Mouse (Mus musculus) gastrocnemius, postnatal 36 days (tissue): ENCODE data around the gene Hist1h2ac. TPM values are rescaled to one million over a fixed set of nuclear protein-coding genes. Genes with fewer than 3 reads are reported as not detected.
"Not testable (repeated sequence)": the region's sequence is repeated elsewhere in the genome, so short reads cannot be mapped to it uniquely, and the experiment has no call there.

Source experiments
- DNase-seq, 2 experiments: peaks; one replicate each; pipeline ENCODE4 v3.0.0; 2022
- intact Hi-C: fragments of 180-260 bp; cut with DNase I; formaldehyde crosslinking; loops from one replicate; pipeline ENCODE4 v1.15.1; 2025
- microRNA-seq, 2 experiments: library from miRNA; unstranded; fragments of <30 nt; microRNA quantifications; one replicate each; pipeline ENCODE4 v1.2.0; 2021
- total RNA-seq, 2 experiments: library from RNA; stranded (reverse); gene quantifications; 2 replicates each; pipeline ENCODE4 v1.2.3; 2021

Hist1h2ac gene
- total RNA-seq, 2 experiments from 2014 or later, result 1.3 to 1.4 TPM

DNA sequence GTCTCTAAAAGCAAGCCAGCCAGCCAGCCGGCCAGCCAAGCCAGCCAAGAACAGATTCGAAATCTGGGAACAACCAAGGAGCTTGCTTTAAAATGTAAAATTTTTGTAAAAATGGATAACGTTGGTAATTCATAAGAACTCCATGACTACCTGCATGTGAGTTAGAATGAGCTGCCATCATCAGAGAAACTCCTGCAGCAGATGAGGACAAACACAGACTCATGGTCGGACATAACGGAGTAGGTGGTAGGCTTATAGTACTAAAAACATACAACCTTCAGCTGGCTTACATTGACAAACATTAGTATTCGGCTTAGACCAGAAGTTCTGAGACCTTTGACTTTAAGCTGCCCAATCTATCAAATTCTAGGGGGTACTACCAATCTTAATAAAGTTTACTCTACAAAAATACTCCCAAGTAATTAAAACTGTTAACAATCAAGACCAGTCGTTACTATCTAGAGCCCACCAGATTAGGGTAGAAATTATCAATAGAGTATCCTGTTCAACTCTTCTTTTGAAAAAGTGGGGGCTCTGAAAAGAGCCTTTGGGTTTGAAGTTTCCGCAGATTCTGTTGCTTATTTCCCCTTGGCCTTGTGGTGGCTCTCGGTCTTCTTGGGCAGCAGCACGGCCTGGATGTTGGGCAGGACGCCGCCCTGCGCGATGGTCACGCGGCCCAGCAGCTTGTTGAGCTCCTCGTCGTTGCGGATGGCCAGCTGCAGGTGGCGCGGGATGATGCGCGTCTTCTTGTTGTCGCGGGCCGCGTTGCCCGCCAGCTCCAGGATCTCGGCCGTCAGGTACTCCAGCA is 597 bp downstream of the Hist1h2ac start:
- intact Hi-C loops, result loop anchor here (5.0 to 10.0 kb wide), 3 partner anchors 56 to 1948 kb away; partner anchors contain the start of genes Abt1 and Hist1h4j
- not testable (repeated sequence) for DNase-seq

DNA sequence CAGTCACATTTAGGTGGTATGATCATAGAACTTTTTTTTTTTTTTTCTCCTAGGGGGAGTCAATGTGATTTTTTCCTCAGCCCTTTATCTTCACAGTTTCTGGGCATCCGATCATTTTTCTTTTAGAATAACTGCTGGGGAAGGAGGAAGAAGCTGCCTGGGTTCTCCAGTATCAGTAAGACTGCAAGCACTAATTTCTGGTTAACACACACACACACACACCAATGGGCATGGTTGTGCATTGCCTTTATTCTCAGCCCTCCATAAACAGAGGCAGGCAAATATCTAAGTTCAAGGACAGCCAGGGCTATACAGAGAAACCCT is 1.2 kb downstream of the Hist1h2ac start:
- intact Hi-C loops, result loop anchor here (5.0 to 10.0 kb wide), 3 partner anchors 55 to 1948 kb away; partner anchors contain the start of genes Abt1 and Hist1h4j
- DNase-seq, result no peak

DNA sequence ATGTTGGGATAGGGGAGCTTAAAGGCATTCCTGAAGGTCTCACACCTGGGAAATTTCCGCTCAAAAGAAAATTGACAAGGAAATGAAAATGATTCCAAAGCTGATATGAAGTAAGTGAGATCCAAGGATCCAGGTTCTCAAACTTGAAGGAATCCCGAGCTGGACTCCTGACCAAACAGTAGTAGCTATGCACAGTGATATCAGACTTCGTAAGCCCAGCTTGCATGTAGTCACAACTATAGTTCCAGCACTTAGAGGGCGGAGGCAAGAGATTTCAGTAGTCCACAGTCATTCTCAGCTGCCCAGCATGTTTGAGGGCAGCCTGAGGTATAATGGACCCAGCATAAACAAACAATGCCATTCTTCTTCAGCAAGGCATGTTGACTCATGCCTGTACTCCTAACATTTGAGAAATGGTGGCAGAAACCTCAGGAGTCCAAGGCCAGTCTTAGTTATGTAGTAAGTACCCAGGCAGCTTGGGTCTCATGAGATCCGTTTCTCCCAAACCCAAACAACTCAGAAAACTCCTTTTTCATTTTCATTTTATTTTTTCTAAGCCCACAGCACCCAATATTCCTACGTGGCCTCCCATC is 1.7 kb downstream of the Hist1h2ac start:
- DNase-seq, result no peak
- intact Hi-C loops, result loop anchor here (5.0 to 10.0 kb wide), 3 partner anchors 55 to 1947 kb away; partner anchors contain the start of genes Abt1 and Hist1h4j

DNA sequence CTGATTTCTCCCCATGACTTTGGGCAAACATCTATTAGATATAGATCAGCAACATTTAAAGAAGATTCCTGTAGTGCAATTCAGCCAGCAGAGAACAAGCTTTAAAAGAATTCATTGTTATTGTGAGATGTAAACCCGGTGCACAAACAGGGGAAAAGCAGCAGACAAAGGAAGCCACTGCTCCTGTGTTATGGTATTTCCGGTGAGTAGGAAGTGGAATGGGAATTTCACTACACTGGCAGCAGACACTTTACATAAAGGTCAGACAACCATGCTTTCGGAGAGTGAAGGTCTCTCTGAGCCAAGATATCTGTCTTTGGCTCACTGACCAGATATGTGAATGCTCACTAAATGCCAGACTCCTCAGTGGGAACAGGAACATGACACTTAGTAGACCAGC is 21.2 kb downstream of the Hist1h2ac start:
- DNase-seq, result no peak
- intact Hi-C loops, result no loop called here

DNA sequence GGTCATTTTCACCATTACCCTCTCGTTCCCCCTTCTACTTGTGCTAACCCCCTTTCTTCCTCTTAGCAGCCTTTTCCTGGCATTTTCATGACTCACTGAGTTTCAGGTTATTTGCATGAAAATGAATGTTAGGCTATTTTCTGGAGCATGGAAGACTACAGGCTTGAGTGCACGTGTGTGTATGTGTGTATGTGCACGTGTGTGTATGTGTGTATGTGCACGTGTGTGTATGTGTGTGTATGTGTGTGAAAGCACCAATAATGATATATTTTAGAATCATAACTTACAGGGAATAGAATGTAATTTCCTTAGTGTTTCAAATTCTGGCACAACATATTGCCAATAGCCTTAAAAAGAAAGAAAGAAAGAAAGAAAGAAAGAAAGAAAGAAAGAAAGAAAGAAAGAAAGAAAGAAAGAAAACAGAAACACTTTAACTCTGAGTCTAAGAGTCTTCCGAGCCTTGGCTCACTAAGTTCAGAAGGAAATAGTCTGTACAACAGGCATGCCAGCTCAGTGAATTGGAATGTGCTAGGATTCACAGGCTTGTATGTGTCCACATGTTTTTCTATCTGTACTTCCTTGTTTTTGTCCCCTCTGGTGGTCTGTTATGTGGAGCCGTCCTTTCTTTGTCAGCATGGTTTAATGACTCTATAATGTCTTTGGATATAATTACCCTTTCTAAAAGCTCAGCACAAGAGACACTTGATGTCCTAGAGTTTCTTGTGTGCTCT is 23.9 kb downstream of the Hist1h2ac start:
- no peak for DNase-seq
- intact Hi-C loops, result no loop called here

Small RNAs within 50 kb of the gene (microRNA-seq; reads per million reads assigned to microRNA genes)
- gene Gm44350, result 0 reads per million in 2 experiments

Other genes starting within 250 kb of the Hist1h2ac start
- gene Btn1a1, start 218.0 kb downstream of the Hist1h2ac start, total RNA-seq, result not detected
- not detected for gene Btn2a2, start 195.1 kb downstream of the Hist1h2ac start, total RNA-seq
- gene Hist1h4h, start 152.9 kb downstream of the Hist1h2ac start, total RNA-seq, result 100 to 1,000 TPM; 130 to 153 TPM
- 10 to 100 TPM in 1 of 2 experiments, 1 to 10 TPM in 1; 7.7 to 11.5 TPM for gene Hist1h2af, start 150.0 kb downstream of the Hist1h2ac start, total RNA-seq
- gene Hist1h3g, start 148.5 kb downstream of the Hist1h2ac start, total RNA-seq, result 1 to 10 TPM; 2.8 to 5.0 TPM
- 1 to 10 TPM; 1.7 to 2.1 TPM for gene Hist1h2bh, start 140.6 kb downstream of the Hist1h2ac start, total RNA-seq
- 1 to 10 TPM; 5.5 to 6.4 TPM for gene Hist1h3f, start 139.9 kb downstream of the Hist1h2ac start, total RNA-seq
- gene Hist1h4f, start 132.3 kb downstream of the Hist1h2ac start, total RNA-seq, result 10 to 100 TPM; 12.5 to 22.4 TPM
- gene Hist1h1d, start 130.7 kb downstream of the Hist1h2ac start, total RNA-seq, result 1 to 10 TPM; 1.6 to 2.0 TPM
- gene Hist1h3e, start 121.6 kb downstream of the Hist1h2ac start, total RNA-seq, result 10 to 100 TPM; 11.9 to 17.0 TPM
- 1 to 10 TPM; 1.6 to 2.8 TPM for gene Hist1h2ae, start 112.7 kb downstream of the Hist1h2ac start, total RNA-seq
- gene Hist1h2bg, start 112.6 kb downstream of the Hist1h2ac start, total RNA-seq, result 10 to 100 TPM; 15.3 to 21.1 TPM
- 1 to 10 TPM; 7.5 to 8.5 TPM for gene Hist1h2bf, start 109.8 kb downstream of the Hist1h2ac start, total RNA-seq
- gene Hist1h2ad, start 109.6 kb downstream of the Hist1h2ac start, total RNA-seq, result 1 to 10 TPM; 1.2 to 2.2 TPM
- 1 to 10 TPM; 2.8 to 4.8 TPM for gene Hist1h3d, start 108.2 kb downstream of the Hist1h2ac start, total RNA-seq
- gene Hist1h4d, start 102.3 kb downstream of the Hist1h2ac start, total RNA-seq, result 10 to 100 TPM; 39.6 to 39.7 TPM
- 10 to 100 TPM; 16.6 to 18.7 TPM for gene Hist1h2be, start 62.8 kb downstream of the Hist1h2ac start, total RNA-seq
- 10 to 100 TPM; 42.9 to 50.8 TPM for gene Hist1h1e, start 61.4 kb downstream of the Hist1h2ac start, total RNA-seq
- 10 to 100 TPM; 65.6 to 72.3 TPM for gene Hist1h2bc, start 251 bp upstream of the Hist1h2ac start, total RNA-seq
- not detected for gene Hist1h1t, start 11.9 kb upstream of the Hist1h2ac start, total RNA-seq
- 10 to 100 TPM; 62.8 to 75.7 TPM for gene Hist1h4c, start 14.5 kb upstream of the Hist1h2ac start, total RNA-seq
- gene Hfe, start 26.9 kb upstream of the Hist1h2ac start, total RNA-seq, result 10 to 100 TPM; 17.6 to 27.0 TPM
- gene Hist1h1c, start 54.9 kb upstream of the Hist1h2ac start, total RNA-seq, result 100 to 1,000 TPM; 188 to 225 TPM
- gene Hist1h3c, start 61.7 kb upstream of the Hist1h2ac start, total RNA-seq, result 1 to 10 TPM; 4.5 to 4.6 TPM
- 1 to 10 TPM; 5.1 to 7.0 TPM for gene Hist1h2bb, start 62.8 kb upstream of the Hist1h2ac start, total RNA-seq
- gene Hist1h2ab, start 67.2 kb upstream of the Hist1h2ac start, total RNA-seq, result 10 to 100 TPM in 1 of 2 experiments, 1 to 10 TPM in 1; 9.4 to 10.3 TPM
- gene Hist1h3b, start 68.3 kb upstream of the Hist1h2ac start, total RNA-seq, result 10 to 100 TPM; 14.2 to 14.3 TPM
- gene Hist1h4b, start 73.1 kb upstream of the Hist1h2ac start, total RNA-seq, result 1 to 10 TPM; 5.8 to 8.4 TPM
- gene Hist1h4a, start 77.3 kb upstream of the Hist1h2ac start, total RNA-seq, result 1 to 10 TPM; 6.4 to 7.2 TPM
- gene Hist1h3a, start 78.4 kb upstream of the Hist1h2ac start, total RNA-seq, result 10 to 100 TPM in 1 of 2 experiments, 1 to 10 TPM in 1; 9.9 to 14.4 TPM
- gene Hist1h1a, start 79.7 kb upstream of the Hist1h2ac start, total RNA-seq, result 1 to 10 TPM; 5.6 to 7.4 TPM
- not detected for gene Trim38, start 86.0 kb upstream of the Hist1h2ac start, total RNA-seq
- gene Slc17a2, start 123.0 kb upstream of the Hist1h2ac start, total RNA-seq, result not detected
- gene Slc17a3, start 155.5 kb upstream of the Hist1h2ac start, total RNA-seq, result not detected
- gene Slc17a1, start 183.8 kb upstream of the Hist1h2ac start, total RNA-seq, result not detected
- gene Slc17a4, start 231.1 kb upstream of the Hist1h2ac start, total RNA-seq, result not detected